Mouse (Mus musculus) forebrain, embryonic 13.5 days (tissue): ENCODE results near the gene Aff4. TPM values are rescaled to one million over a fixed set of nuclear protein-coding genes. Genes with fewer than 3 reads are reported as not detected.

Experiments used
- microRNA-seq: library from miRNA; unstranded; fragments of <30 nt; microRNA quantifications from one replicate; pipeline ENCODE4, GENCODE M21; 2016
- polyA plus RNA-seq: library from polyadenylated mRNA; unstranded; fragments of >200 nt; fragmentation: Nextera tagmentation; extraction: Ambion mirVana; gene quantifications from 2 replicates; pipeline ENCODE4 v1.2.1, GENCODE M21; 2015

Aff4 gene
- polyA plus RNA-seq, 1 experiment from 2014 or later = 66.0 TPM

Small RNAs within 50 kb of the gene (microRNA-seq; reads per million reads assigned to microRNA genes)
- not detected for gene Mir6920

Other genes starting within 250 kb of the Aff4 start
- 62.7 and 67.2 TPM in 2 replicates for gene Hspa4, start 50.4 kb upstream of the Aff4 start, polyA plus RNA-seq
- 18.1 and 19.0 TPM in 2 replicates for gene Zcchc10, start 26.2 kb upstream of the Aff4 start, polyA plus RNA-seq
- gene Leap2, start 72.3 kb downstream of the Aff4 start, polyA plus RNA-seq = 0.49 TPM in 1 of 2 replicates, not detected in the other
- gene Uqcrq, start 80.0 kb downstream of the Aff4 start, polyA plus RNA-seq = 677 and 698 TPM in 2 replicates
- 2.1 and 2.7 TPM in 2 replicates for gene Gdf9, start 80.2 kb downstream of the Aff4 start, polyA plus RNA-seq
- not detected in 2 replicates for gene Gm10447, start 106.3 kb downstream of the Aff4 start, polyA plus RNA-seq
- 1.2 and 1.3 TPM in 2 replicates for gene Shroom1, start 106.4 kb downstream of the Aff4 start, polyA plus RNA-seq
- not detected in 2 replicates for gene Gm9837, start 119.6 kb downstream of the Aff4 start, polyA plus RNA-seq
- not detected in 2 replicates for gene Gm9945, start 129.3 kb downstream of the Aff4 start, polyA plus RNA-seq
- 0.97 and 1.1 TPM in 2 replicates for gene Sowaha, start 129.4 kb downstream of the Aff4 start, polyA plus RNA-seq
- gene Sept8, start 168.4 kb downstream of the Aff4 start, polyA plus RNA-seq = 17.1 and 17.9 TPM in 2 replicates
- 199 and 202 TPM in 2 replicates for gene Kif3a, start 216.5 kb downstream of the Aff4 start, polyA plus RNA-seq